Mouse (Mus musculus) kidney, postnatal 14 days (tissue): ENCODE data around the gene Cdh5.
"Not testable (repeated sequence)": the region's sequence is repeated elsewhere in the genome, so short reads cannot be mapped to it uniquely, and the experiment has no call there.

ENCODE experiments used
- DNase-seq: peaks from one replicate; pipeline ENCODE4 v3.0.0; 2022; ENCODE audit warnings: mixed read lengths

Gene Cdh5

GRCm38 (mm10) chr8:104101415-104101814 is at the start of gene Cdh5:
Gene Cdh5 (plus strand): TSS chr8:104101625.
- DNase-seq = peak; percentile 80

- DNase-seq = no peak
Measured at GRCm38 (mm10) chr8:104059922-104060321, 41.5 kb upstream of the Cdh5 start.

- DNase-seq = no peak
Measured at GRCm38 (mm10) chr8:104060446-104060845, 41.0 kb upstream of the Cdh5 start.

GRCm38 (mm10) chr8:104061048-104061988 is 40.1 kb upstream of the Cdh5 start:
- DNase-seq = no peak

GRCm38 (mm10) chr8:104061989-104062820 is 39.2 kb upstream of the Cdh5 start:
- no peak for DNase-seq

- DNase-seq = no peak
Measured at GRCm38 (mm10) chr8:104065223-104065622, 36.2 kb upstream of the Cdh5 start.

GRCm38 (mm10) chr8:104065906-104066518 is 35.4 kb upstream of the Cdh5 start:
- DNase-seq = no peak

- DNase-seq = no peak
Measured at GRCm38 (mm10) chr8:104067390-104067925, 34.0 kb upstream of the Cdh5 start.

GRCm38 (mm10) chr8:104068421-104069035 is 32.9 kb upstream of the Cdh5 start:
- no peak for DNase-seq

- DNase-seq = not testable (repeated sequence)
Measured at GRCm38 (mm10) chr8:104070201-104070865, 31.1 kb upstream of the Cdh5 start.

- DNase-seq = no peak
Measured at GRCm38 (mm10) chr8:104070949-104071348, 30.5 kb upstream of the Cdh5 start.

- no peak for DNase-seq
Measured at GRCm38 (mm10) chr8:104075079-104075478, 26.3 kb upstream of the Cdh5 start.

- peak; percentile 59 for DNase-seq
Measured at GRCm38 (mm10) chr8:104076541-104077412, 24.6 kb upstream of the Cdh5 start.

- DNase-seq = no peak
Measured at GRCm38 (mm10) chr8:104078091-104078490, 23.3 kb upstream of the Cdh5 start.

GRCm38 (mm10) chr8:104085281-104085680 is 16.1 kb upstream of the Cdh5 start:
- DNase-seq = no peak

GRCm38 (mm10) chr8:104086615-104087014 is 14.8 kb upstream of the Cdh5 start:
- no peak for DNase-seq

GRCm38 (mm10) chr8:104087091-104087490 is 14.3 kb upstream of the Cdh5 start:
- no peak for DNase-seq

- not testable (repeated sequence) for DNase-seq
Measured at GRCm38 (mm10) chr8:104087878-104088277, 13.5 kb upstream of the Cdh5 start.

GRCm38 (mm10) chr8:104088881-104089280 is 12.5 kb upstream of the Cdh5 start:
- DNase-seq = no peak

GRCm38 (mm10) chr8:104090993-104091900 is 10.2 kb upstream of the Cdh5 start:
- not testable (repeated sequence) for DNase-seq
